Mouse (Mus musculus): ENCODE results near the gene Kcnc3.

Gene Kcnc3

GRCm38 (mm10) chr7:44626966-44627365 is 36.5 kb downstream of the Kcnc3 start:
- no peak for DNase-seq (ENCODE audit: low spot score)

DNA sequence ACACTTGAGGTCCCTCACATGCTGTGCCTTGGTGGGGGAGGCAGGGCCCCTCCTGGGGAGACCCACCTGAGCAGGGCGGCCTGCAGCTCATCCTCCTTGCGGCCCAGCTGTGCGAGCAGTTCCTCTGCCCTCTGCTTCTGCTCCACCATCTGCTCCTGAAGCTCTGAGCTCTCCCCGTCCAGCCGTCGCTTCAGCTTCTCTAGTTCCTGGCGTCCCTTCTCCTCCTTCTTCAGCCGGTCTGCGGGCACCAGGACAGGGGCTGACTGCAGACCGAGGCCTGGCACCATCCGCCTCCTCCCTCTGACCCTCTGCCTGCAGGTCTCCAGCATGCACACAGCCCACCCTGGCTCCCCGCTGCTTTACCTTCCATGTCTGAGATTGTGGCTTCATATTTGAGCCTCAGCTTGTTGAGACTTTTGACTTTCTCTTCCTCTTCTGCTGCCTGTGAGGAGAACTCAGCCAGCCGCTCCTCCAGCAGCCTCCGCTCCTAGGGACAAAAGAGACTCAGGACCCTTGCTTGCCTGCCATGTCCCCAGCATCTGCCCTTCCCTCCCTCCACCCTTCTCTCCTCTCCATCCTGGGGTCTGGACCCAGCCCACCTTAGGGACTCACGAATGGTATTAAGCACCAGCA is 38.1 kb downstream of the Kcnc3 start:
- no peak for DNase-seq (ENCODE audit: low spot score)

GRCm38 (mm10) chr7:44630437-44630836 is 40.0 kb downstream of the Kcnc3 start:
- no peak for DNase-seq (ENCODE audit: low spot score)

GRCm38 (mm10) chr7:44632676-44633075 is 42.2 kb downstream of the Kcnc3 start:
- DNase-seq (ENCODE audit: low spot score) = no peak

GRCm38 (mm10) chr7:44633407-44633806 is 42.9 kb downstream of the Kcnc3 start:
- DNase-seq (ENCODE audit: low spot score) = peak; percentile 72

- no peak for DNase-seq (ENCODE audit: low spot score)
Measured at GRCm38 (mm10) chr7:44636684-44637083, 46.2 kb downstream of the Kcnc3 start.

GRCm38 (mm10) chr7:44638663-44639062 is 48.2 kb downstream of the Kcnc3 start:
- no peak for DNase-seq (ENCODE audit: low spot score)

DNA sequence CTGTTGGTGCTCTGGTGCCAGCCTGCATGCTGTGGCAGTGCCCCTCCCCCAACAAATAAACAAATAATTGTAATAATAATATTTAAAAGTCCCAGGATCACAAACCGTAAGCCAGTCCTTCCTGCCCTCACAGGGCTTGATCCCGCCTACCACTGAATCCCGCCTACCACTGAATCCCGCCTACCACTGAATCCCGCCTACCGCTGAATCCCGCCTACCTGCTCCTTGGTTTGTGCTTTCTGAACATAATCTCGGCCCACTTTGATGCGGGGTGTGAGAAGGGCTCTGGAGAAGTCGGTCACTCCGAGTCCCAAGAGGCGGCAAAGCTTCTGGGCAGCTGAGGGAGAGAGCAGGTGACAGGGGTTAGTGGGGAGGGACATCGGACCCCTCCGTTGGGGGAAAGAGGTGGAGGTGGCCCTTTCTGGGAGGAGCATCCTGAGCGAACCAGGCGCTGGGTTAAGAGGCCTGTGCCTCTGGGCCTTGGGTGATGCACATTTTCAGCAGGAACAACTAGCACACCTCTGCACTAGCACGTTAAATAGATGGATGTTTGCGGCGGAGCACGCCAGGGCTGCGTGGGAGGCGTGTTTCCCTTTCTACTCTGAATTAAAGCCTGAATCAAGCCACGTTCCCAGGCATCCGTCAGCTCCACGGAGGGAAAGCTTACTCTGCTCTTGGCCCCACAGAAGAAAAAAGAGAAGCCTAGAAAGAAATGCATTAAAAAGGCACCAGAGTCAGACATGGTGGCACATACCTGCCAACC is 50.6 kb downstream of the Kcnc3 start:
- no peak for DNase-seq (ENCODE audit: low spot score)

DNA sequence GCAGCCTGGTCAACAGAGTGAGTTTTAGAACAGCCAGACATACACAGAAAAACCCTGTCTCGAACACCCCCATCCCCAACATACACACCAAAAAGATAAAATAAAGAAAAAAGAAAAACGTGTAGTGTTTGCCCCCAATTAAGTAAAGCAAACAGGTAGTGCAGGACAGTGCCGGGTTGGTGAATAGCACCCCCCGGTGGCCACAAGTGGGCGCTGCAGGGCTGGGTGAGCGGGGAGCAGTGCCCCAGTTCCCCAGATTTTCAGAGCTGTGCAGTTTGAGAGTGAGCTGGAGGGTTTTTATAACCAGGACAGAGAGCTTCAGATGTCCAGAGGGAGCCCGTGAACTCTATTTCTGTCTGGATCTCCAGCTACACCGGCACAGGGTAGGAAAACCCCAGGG is 51.4 kb downstream of the Kcnc3 start:
- DNase-seq (ENCODE audit: low spot score) = peak; percentile 74

- no peak for DNase-seq (ENCODE audit: low spot score)
Measured at GRCm38 (mm10) chr7:44645256-44645655, 54.8 kb downstream of the Kcnc3 start.

GRCm38 (mm10) chr7:44645951-44646350 is 55.5 kb downstream of the Kcnc3 start:
- no peak for DNase-seq (ENCODE audit: low spot score)

DNA sequence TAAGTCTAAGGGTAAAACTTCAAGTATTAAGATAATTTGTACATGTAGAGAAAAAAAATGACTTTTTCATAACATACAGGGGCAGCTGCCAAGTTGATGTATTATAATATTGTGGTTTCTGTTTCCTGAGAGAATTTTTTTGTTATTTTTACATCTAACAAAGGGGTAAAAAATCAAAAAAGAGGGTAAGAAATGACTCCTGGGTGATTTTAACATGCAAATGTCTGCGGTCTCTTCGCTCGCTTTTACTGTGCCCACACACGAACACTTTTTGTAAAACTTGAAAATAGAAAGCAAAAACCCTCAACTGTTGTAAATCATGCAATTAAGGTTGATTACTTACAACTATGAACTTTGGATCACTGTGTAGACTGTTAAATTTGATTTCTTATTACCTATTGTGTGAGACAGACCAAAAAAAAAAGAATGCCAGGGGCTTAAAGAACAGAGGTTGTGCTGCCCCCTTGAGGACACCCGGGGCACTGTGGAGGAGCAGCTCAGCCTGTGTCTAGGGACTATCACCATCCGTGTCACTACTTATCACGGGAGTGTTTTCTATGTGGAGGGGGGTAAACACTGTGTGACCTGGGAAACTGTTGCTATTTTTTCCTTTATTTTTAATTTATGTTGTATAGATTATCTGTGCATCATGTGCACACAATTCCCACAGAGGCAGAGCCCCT is 56.7 kb downstream of the Kcnc3 start:
- DNase-seq (ENCODE audit: low spot score) = peak; percentile 84

DNA sequence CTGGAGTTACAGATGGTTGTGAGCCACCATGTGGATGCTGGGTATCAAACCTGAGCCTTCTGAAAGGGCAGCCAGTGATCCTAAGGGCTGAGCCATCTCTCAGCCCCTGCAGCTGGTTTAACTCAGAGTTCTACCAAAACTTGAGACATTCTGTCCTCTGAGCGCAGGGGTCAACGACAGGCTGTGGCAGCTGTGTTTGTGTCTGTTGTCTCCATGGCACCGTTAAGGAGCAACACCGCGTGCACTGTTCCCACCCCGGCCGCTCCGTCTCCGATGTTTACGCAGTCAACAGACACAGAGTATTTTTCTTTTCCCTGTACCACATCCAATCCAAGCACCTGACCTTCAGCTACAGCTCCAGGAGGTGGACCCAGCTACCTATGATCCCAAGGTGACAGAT is 57.3 kb downstream of the Kcnc3 start:
- no peak for DNase-seq (ENCODE audit: low spot score)

GRCm38 (mm10) chr7:44649094-44649610 is 58.7 kb downstream of the Kcnc3 start:
- DNase-seq (ENCODE audit: low spot score) = no peak

DNA sequence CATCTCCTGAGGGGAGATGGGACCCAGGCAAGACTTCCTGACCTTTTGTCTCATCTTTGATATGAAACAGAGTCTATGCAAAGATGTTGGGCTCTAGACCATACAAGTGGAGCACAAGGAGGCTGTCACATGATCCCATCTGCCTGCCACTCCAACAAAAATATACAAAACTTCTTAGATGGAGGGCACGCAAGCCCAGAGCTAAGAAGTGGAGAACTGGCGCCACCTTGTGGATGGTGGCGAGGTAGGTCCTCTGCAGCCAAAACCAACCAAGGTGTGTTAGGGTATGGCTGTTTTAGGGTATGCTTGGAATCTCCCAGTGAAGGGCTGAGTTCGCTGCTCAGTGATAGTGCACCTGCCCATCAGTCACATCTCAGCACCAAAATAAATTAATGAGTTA is 59.5 kb downstream of the Kcnc3 start:
- DNase-seq (ENCODE audit: low spot score) = peak; percentile 76

DNA sequence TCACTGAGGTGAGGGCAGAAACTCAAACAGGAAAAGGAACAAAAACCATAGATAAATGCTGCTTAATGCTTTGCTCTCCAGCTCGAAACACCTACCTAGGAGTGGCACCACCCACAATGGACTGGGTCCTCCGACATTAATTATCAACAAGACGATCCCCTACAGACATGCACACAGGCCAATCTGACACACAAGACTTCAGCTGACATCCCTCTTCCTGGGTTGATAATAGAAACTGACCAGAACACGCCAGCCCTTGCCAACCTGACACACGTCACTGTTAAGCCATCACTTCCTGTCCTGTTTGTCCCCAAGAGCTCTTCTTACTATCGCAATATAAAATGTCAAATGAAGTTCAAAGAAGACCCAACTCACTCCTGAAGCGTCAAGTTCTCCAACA is 61.0 kb downstream of the Kcnc3 start:
- DNase-seq (ENCODE audit: low spot score) = no peak

DNA sequence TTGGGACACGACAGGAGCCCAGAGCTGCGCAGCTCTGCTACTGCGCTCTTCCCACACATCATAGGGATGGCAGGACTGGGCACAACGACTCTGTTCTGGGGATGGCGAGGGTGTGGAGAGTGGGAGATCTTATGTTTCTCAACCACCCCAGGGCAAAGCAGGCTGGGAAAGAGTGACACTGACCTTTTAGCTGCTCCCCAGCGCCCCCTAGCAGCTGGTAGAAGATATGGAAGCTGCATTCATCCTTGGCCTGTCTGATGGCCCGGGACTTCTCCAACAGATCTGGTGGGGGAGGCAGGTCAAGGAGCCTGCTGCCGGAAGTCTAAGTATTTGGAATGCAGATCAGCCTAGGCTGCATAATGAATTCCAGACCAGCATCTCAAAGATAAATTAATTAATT is 63.3 kb downstream of the Kcnc3 start:
- no peak for DNase-seq (ENCODE audit: low spot score)
